7 mouse cellular contexts compared by ENCODE assay signal in the genomic region with DNA sequence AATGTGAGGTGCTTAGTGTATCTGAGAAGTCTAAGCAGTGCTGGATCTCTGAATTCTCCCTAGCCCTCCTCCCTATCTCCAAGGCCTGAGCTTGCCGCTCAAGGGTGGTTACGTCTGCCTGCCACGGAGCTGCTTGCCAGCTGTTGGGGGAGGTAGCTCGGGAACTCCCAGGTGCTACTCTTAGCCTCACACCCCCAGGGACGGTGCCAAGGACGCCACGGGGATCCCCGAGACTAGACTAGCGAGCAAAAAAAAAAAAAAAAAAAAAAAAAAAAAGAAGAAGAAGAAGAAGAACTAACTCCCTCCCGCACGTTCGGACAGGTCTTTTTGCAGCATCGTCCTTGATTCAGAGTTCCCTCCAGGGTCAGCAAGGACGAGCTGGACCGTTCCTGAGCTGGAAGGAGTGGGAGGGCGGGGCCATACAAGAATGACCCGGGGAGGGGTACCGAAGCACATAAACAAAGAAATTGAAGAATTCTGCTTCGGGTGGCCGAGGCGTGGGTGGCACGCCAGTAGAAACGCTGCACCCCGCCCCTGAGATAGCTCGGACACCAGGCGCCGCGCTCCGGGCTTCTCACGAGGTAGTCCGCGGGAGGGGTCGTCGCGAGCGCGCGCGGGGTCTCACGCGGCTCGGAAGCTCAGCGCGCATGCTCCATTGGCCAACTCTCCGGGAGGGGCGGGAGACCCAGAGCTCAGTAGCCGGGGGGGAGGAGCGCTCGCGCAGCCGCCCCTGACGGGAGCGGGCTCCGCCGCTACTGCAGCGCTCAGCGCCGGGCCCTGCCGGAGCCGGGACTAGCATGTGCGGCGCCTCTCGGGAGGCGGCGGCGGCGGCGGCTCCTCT. TPM values are rescaled to one million over a fixed set of nuclear protein-coding genes. Genes with fewer than 3 reads are reported as not detected.
DNase-seq lines count a peak whose midpoint lies in the region; ATAC-seq lines count a peak whose summit lies in the region.

A gene (plus strand): TSS at position 291 of the 841 bp plus-strand sequence.

- peaks cover 3% of the 10 kb centered on the region; the same call in 1 of the 2 replicates for H3K4me1 ChIP-seq in limb, embryonic 11.5 days (ENCODE audit: control insufficient read depth, insufficient read depth, low read length)
- peaks cover 20% of the 10 kb centered on the region for H3K4me1 ChIP-seq in midbrain, embryonic 12.5 days

- under 1% methylated on average over 52 of the region's 68 CpGs for WGBS in limb, embryonic 11.5 days
- WGBS in midbrain, embryonic 12.5 days = under 1% methylated on average over 65 of the region's 68 CpGs

- no peaks in the 10 kb centered on the region for H3K36me3 ChIP-seq in limb, embryonic 11.5 days (ENCODE audit: control insufficient read depth, insufficient read depth, low read length)
- peaks cover 25% of the 10 kb centered on the region; the same call in 1 of the 2 replicates for H3K36me3 ChIP-seq in midbrain, embryonic 12.5 days

- peak; percentile 78 for DNase-seq in adrenal gland, postnatal 10 days
- peak; percentile 60 for DNase-seq in embryo, embryonic 11.5 days (ENCODE audit: low read depth, low spot score)
- peak; percentile 73 for DNase-seq in heart, adult 18-20 months
- DNase-seq in kidney, adult 18-20 months = peak; percentile 70
- peak; percentile 81 for DNase-seq in limb, embryonic 11.5 days (ENCODE audit: low spot score)
- DNase-seq in spleen, adult 12 weeks (ENCODE audit: low spot score) = peak; percentile 31

- peak within 1 kb of the TSS; percentile 67 for H3K4me3 ChIP-seq in limb, embryonic 11.5 days (ENCODE audit: low read depth, low read length)
- H3K4me3 ChIP-seq in midbrain, embryonic 12.5 days = peak within 1 kb of the TSS; percentile 88

- no peaks in the 10 kb centered on the region for H3K27me3 ChIP-seq in limb, embryonic 11.5 days (ENCODE audit: control insufficient read depth, insufficient read depth, low read length)
- H3K27me3 ChIP-seq in midbrain, embryonic 12.5 days = no peaks in the 10 kb centered on the region

- ATAC-seq in limb, embryonic 11.5 days (ENCODE audit: insufficient number of reproducible peaks, low FRiP score, low TSS enrichment, low read depth) = peak; percentile 71
- peak; percentile 92 for ATAC-seq in midbrain, embryonic 12.5 days (ENCODE audit: low FRiP score, low read depth)

- H3K27ac ChIP-seq in limb, embryonic 11.5 days (replicated peaks; ENCODE audit: low read depth, low read length) = no peak within 1 kb of the TSS; the same call in 1 of the 2 replicates
- H3K27ac ChIP-seq in midbrain, embryonic 12.5 days (replicated peaks) = peak within 1 kb of the TSS; percentile 91

- peak within 1 kb of the TSS; percentile 97 for H3K4me2 ChIP-seq in limb, embryonic 11.5 days (ENCODE audit: low read depth, severe bottlenecking)
- peak within 1 kb of the TSS; percentile 78 for H3K4me2 ChIP-seq in midbrain, embryonic 12.5 days (replicated peaks)

- H3K9me3 ChIP-seq in limb, embryonic 11.5 days (ENCODE audit: control insufficient read depth, low read length) = no peaks in the 10 kb centered on the region
- H3K9me3 ChIP-seq in midbrain, embryonic 12.5 days = no peaks in the 10 kb centered on the region

- peak within 1 kb of the TSS; percentile 72 for H3K9ac ChIP-seq in limb, embryonic 11.5 days (ENCODE audit: low read length)
- H3K9ac ChIP-seq in midbrain, embryonic 12.5 days (replicated peaks) = peak within 1 kb of the TSS; percentile 92

RNA-seq across cellular contexts. Expression of the gene that starts here (rescaled TPM):
- 1 to 10 TPM; 5.3 to 8.5 TPM for total RNA-seq in adrenal gland, postnatal 10 days (2021)
- total RNA-seq in heart, adult 18-20 months (2021) = 1 to 10 TPM; 2.5 to 3.4 TPM
- 3.0 and 3.7 TPM in 2 replicates for polyA plus RNA-seq in limb, embryonic 11.5 days (2014; fragmentation: Nextera tagmentation; extraction: Ambion mirVana)
- 13.8 and 14.8 TPM in 2 replicates for polyA plus RNA-seq in midbrain, embryonic 12.5 days (2016; fragmentation: Nextera tagmentation; extraction: Ambion mirVana)

Comparison
In these comparisons a context has a peak if more than half of its experiments do, and no peak if none do; other contexts are left out.
1. DNase-seq: peak in every context shown above with its lines; median percentile 81 in limb, embryonic 11.5 days; 78 in adrenal gland, postnatal 10 days; 73 in heart, adult 18-20 months; 70 in kidney, adult 18-20 months; 60 in embryo, embryonic 11.5 days; 31 in spleen, adult 12 weeks.